Mouse (Mus musculus) heart, adult 2 months (tissue): ENCODE results near the gene BC034090. TPM values are rescaled to one million over a fixed set of nuclear protein-coding genes. Genes with fewer than 3 reads are reported as not detected.

Experiments used
- DNase-seq, 2 experiments: peaks; one replicate each; pipeline ENCODE4 v3.0.0; 2021
- H3K27ac ChIP-seq: fragments of 200-600 bp; 2 replicates; pipeline ENCODE4 v1.8.1; 2022
- H3K27me3 ChIP-seq: fragments of 200-500 bp; 2 replicates; pipeline ENCODE4 v1.6.1; 2012; ENCODE audit warnings: mild to moderate bottlenecking, low read length, inconsistent platforms, mixed read lengths; ENCODE audit not compliant: control insufficient read depth, insufficient read depth
- H3K36me3 ChIP-seq: fragments of 200-500 bp; 2 replicates; pipeline ENCODE4 v1.6.1; 2012; ENCODE audit warnings: low read length, inconsistent platforms; ENCODE audit not compliant: control insufficient read depth, insufficient read depth
- H3K4me1 ChIP-seq: fragments of 200-500 bp; 2 replicates; pipeline ENCODE4 v1.6.1; 2011; ENCODE audit warnings: low read length; ENCODE audit not compliant: control insufficient read depth, insufficient read depth
- H3K4me3 ChIP-seq: fragments of 200-600 bp; 2 replicates; pipeline ENCODE4 v1.8.1; 2022
- H3K79me2 ChIP-seq: fragments of 200-500 bp; replicated peaks from 2 replicates; pipeline ENCODE4 v1.6.1; 2012; ENCODE audit warnings: mild to moderate bottlenecking, inconsistent platforms, low read length, moderate library complexity, mixed read lengths; ENCODE audit not compliant: control insufficient read depth, insufficient read depth
- H3K9ac ChIP-seq: fragments of 200-500 bp; 2 replicates; pipeline ENCODE4 v1.6.1; 2012; ENCODE audit warnings: low read depth, mild to moderate bottlenecking, control low read depth, inconsistent platforms, low read length, mixed read lengths
- CTCF ChIP-seq: fragments of 200-600 bp; IDR thresholded peaks from 2 replicates; pipeline ENCODE4 v1.8.1; 2022; ENCODE audit warnings: antibody characterized with exemption, mild to moderate bottlenecking, moderate library complexity
- EP300 ChIP-seq: fragments of 200-500 bp; IDR thresholded peaks from 2 replicates; pipeline ENCODE4 v1.6.1; 2011; ENCODE audit warnings: low read depth, low read length, control low read depth; ENCODE audit not compliant: insufficient read depth
- POLR2A ChIP-seq: fragments of 200-500 bp; IDR thresholded peaks from 2 replicates; pipeline ENCODE4 v1.6.1; 2011; ENCODE audit warnings: mild to moderate bottlenecking, low read depth, low read length, control low read depth; ENCODE audit not compliant: insufficient read depth
- WGBS: fragments of 180-500 bp; shearing (Covaris S2); methylation state at CpG from one replicate; pipeline ENCODE4 v1.1.7; 2018; 5-methylcytosine and 5-hydroxymethylcytosine counted together
- intact Hi-C: fragments of 180-260 bp; cut with DNase I; formaldehyde crosslinking; loops from one replicate; pipeline ENCODE4 v1.15.1; 2025
- polyA plus RNA-seq: library from polyadenylated mRNA; depleted of rRNA; stranded (reverse); fragments of >200 nt; gene quantifications from 2 replicates; pipeline ENCODE4 v1.2.3, GENCODE M21; 2012
- total RNA-seq, 2 experiments: library from RNA; stranded (reverse); gene quantifications; 2 replicates each; pipeline ENCODE4 v1.2.3; 2021

The BC034090 gene
- total and polyA plus RNA-seq, 3 experiments, result 31.8 to 37.5 (median 37.2) TPM

GRCm38 (mm10) chr1:155205822-155206660 is 38.2 kb downstream of the BC034090 start:
- WGBS, result 58% methylated on average over 19 of the region's 19 CpGs
- peak; percentile 33 to 55 for DNase-seq
- peak overlapping the region; percentile 57 for H3K27ac ChIP-seq

GRCm38 (mm10) chr1:155205311-155205710 is 38.9 kb downstream of the BC034090 start:
- 56% methylated on average over 7 of the region's 7 CpGs for WGBS
- Histone ChIP-seq H3K4me3 (no peak overlapping the region), H3K79me2 (no peaks in the 10 kb centered on the region), H3K27me3 (no peaks in the 10 kb centered on the region), H3K4me1 (no peaks in the 10 kb centered on the region; the same call in 1 of the 2 replicates), H3K9ac (no peak overlapping the region), H3K27ac (peak overlapping the region; percentile 57), H3K36me3 (no peaks in the 10 kb centered on the region)
- intact Hi-C loops, result no loop called here
- no peak for DNase-seq
- TF ChIP-seq POLR2A (no peak), EP300 (no peak), CTCF (no peak)

More at GRCm38 (mm10) chr1:155205822-155206660, 38.2 kb downstream of the BC034090 start:
- no peak overlapping the region for H3K4me3 ChIP-seq
- H3K9ac ChIP-seq, result 0 out of 2 replicates have a peak overlapping the region, but pooled peaks have one; percentile 7
- H3K79me2 ChIP-seq, result no peaks in the 10 kb centered on the region
- intact Hi-C loops, result no loop called here
- H3K27me3 ChIP-seq, result no peaks in the 10 kb centered on the region
- H3K36me3 ChIP-seq, result no peaks in the 10 kb centered on the region
- H3K4me1 ChIP-seq, result peaks cover 3% of the 10 kb centered on the region; the same call in 1 of the 2 replicates
- 0 out of 2 replicates have a peak, but pooled peaks have one; percentile 37 for TF ChIP-seq POLR2A
- peak; percentile 37 for TF ChIP-seq CTCF
- peak; percentile 79 for TF ChIP-seq EP300

GRCm38 (mm10) chr1:155204560-155205162 is 39.6 kb downstream of the BC034090 start:
- no peaks in the 10 kb centered on the region for H3K79me2 ChIP-seq
- peak in 1 of 2 experiments; percentile 30 for DNase-seq
- H3K9ac ChIP-seq, result no peak overlapping the region
- H3K27ac ChIP-seq, result no peak overlapping the region
- WGBS, result 62% methylated on average over 8 of the region's 8 CpGs
- H3K27me3 ChIP-seq, result no peaks in the 10 kb centered on the region
- H3K4me1 ChIP-seq, result no peaks in the 10 kb centered on the region; the same call in 1 of the 2 replicates
- TF ChIP-seq POLR2A, result no peak
- no peak for TF ChIP-seq CTCF
- H3K36me3 ChIP-seq, result no peaks in the 10 kb centered on the region
- H3K4me3 ChIP-seq, result no peak overlapping the region
- intact Hi-C loops, result no loop called here

GRCm38 (mm10) chr1:155203954-155204353 is 40.3 kb downstream of the BC034090 start:
- TF ChIP-seq POLR2A (no peak), CTCF (no peak), EP300 (no peak)
- H3K79me2 ChIP-seq, result no peaks in the 10 kb centered on the region
- no peak overlapping the region for H3K27ac ChIP-seq
- intact Hi-C loops, result no loop called here
- peak in 1 of 2 experiments; percentile 14 for DNase-seq
- H3K4me3 ChIP-seq, result no peak overlapping the region
- WGBS, result 96% methylated on average over 12 of the region's 12 CpGs
- no peaks in the 10 kb centered on the region; the same call in 1 of the 2 replicates for H3K4me1 ChIP-seq
- no peaks in the 10 kb centered on the region for H3K27me3 ChIP-seq
- no peak overlapping the region for H3K9ac ChIP-seq
- H3K36me3 ChIP-seq, result no peaks in the 10 kb centered on the region

- no peak for TF ChIP-seq POLR2A
- no peak for TF ChIP-seq EP300
- TF ChIP-seq CTCF, result no peak
- DNase-seq, result no peak
- Histone ChIP-seq H3K79me2 (no peaks in the 10 kb centered on the region), H3K27ac (no peak overlapping the region), H3K9ac (no peak overlapping the region), H3K36me3 (no peaks in the 10 kb centered on the region), H3K4me3 (no peak overlapping the region), H3K27me3 (no peaks in the 10 kb centered on the region), H3K4me1 (no peaks in the 10 kb centered on the region; the same call in 1 of the 2 replicates)
- intact Hi-C loops, result no loop called here
- 94% methylated on average over 7 of the region's 7 CpGs for WGBS
Observed at GRCm38 (mm10) chr1:155203101-155203500, 41.1 kb downstream of the BC034090 start.
